Mouse (Mus musculus) CH12.LX (cell line): ENCODE measurements around the gene Slc27a1. TPM values are rescaled to one million over a fixed set of nuclear protein-coding genes. Genes with fewer than 3 reads are reported as not detected.
"Not testable (repeated sequence)": the region's sequence is repeated elsewhere in the genome, so short reads cannot be mapped to it uniquely, and the experiment has no call there.

ENCODE experiments used
- DNase-seq: peaks from one replicate; pipeline ENCODE4 v3.0.0-alpha.2; 2013; ENCODE audit errors: extremely low read depth
- H3K27ac ChIP-seq: 2 replicates; pipeline ENCODE4 v1.5.1; 2012; ENCODE audit warnings: low read depth, mild to moderate bottlenecking, control low read depth, moderate library complexity; ENCODE audit not compliant: insufficient read depth
- H3K27me3 ChIP-seq: replicated peaks from 2 replicates; pipeline ENCODE3; 2012; ENCODE audit warnings: inconsistent platforms
- H3K36me3 ChIP-seq, 2 experiments: replicated peaks in 1 of 2; 2 replicates each; pipeline versions ENCODE3 to v1.6.1; 2012; ENCODE audit warnings: inconsistent platforms in 1 of 2, low read length in 1 of 2, mild to moderate bottlenecking in 1 of 2, mixed read lengths in 1 of 2, moderate library complexity in 1 of 2; ENCODE audit not compliant: control insufficient read depth in 1 of 2, insufficient read depth in 1 of 2
- H3K4me1 ChIP-seq, 2 experiments: 2 replicates each; pipeline ENCODE4 v1.6.1; 2012; ENCODE audit warnings: inconsistent platforms in 1 of 2, moderate library complexity in 1 of 2; ENCODE audit not compliant: insufficient read depth in 2 of 2, control insufficient read depth in 1 of 2
- H3K4me2 ChIP-seq: 2 replicates; pipeline ENCODE4 v1.6.1; 2012; ENCODE audit warnings: low read depth, mild to moderate bottlenecking, control low read depth; ENCODE audit not compliant: poor library complexity, insufficient read depth, severe bottlenecking
- H3K4me3 ChIP-seq, 3 experiments: fragments of 150-350 bp in 1 of 3; sonication (generic) in 1 of 3; replicated peaks in 1 of 3; 2 replicates each; pipeline versions ENCODE3 to v1.5.1; 2011 to 2012; ENCODE audit warnings: low read depth in 2 of 3, low read length in 2 of 3, mild to moderate bottlenecking in 2 of 3, moderate library complexity in 2 of 3, control low read depth in 1 of 3, improper control_type of control experiment in 1 of 3, inconsistent platforms in 1 of 3, mixed read lengths in 1 of 3; ENCODE audit not compliant: poor library complexity in 1 of 3
- H3K79me2 ChIP-seq: replicated peaks from 2 replicates; pipeline ENCODE4 v1.6.1; 2012; ENCODE audit warnings: mild to moderate bottlenecking, moderate library complexity; ENCODE audit not compliant: control insufficient read depth, poor library complexity, insufficient read depth, severe bottlenecking; ENCODE audit errors: extremely low read depth
- H3K9ac ChIP-seq: 2 replicates; pipeline ENCODE4 v1.6.1; 2012; ENCODE audit warnings: low read depth, mild to moderate bottlenecking, control low read depth, moderate library complexity; ENCODE audit not compliant: insufficient read depth
- H3K9me3 ChIP-seq: replicated peaks from 2 replicates; pipeline ENCODE3; 2012; ENCODE audit warnings: low read length, inconsistent platforms, mixed read lengths
- BHLHE40 ChIP-seq: IDR thresholded peaks from 2 replicates; pipeline ENCODE4 v1.6.1; 2011; ENCODE audit warnings: mild to moderate bottlenecking, low read depth, low read length, improper control_type of control experiment
- CHD2 ChIP-seq: IDR thresholded peaks from 2 replicates; pipeline ENCODE4 v1.6.1; 2011; ENCODE audit warnings: low read length, improper control_type of control experiment
- CTCF ChIP-seq, 2 experiments: IDR thresholded peaks in 1 of 2; conservative IDR thresholded peaks in 1 of 2; 2 replicates each; pipeline ENCODE4 v1.5.1; 2011 to 2012; ENCODE audit warnings: low read depth in 2 of 2, low read length in 2 of 2, improper control_type of control experiment in 1 of 2, inconsistent platforms in 1 of 2, mild to moderate bottlenecking in 1 of 2, moderate library complexity in 1 of 2
- ELF1 ChIP-seq: IDR thresholded peaks from 2 replicates; pipeline ENCODE4 v1.6.1; 2014; ENCODE audit warnings: low read depth, mild to moderate bottlenecking, inconsistent platforms, low read length, improper control_type of control experiment
- EP300 ChIP-seq: IDR thresholded peaks from 2 replicates; pipeline ENCODE4 v1.6.1; 2011; ENCODE audit warnings: low read length, improper control_type of control experiment
- HCFC1 ChIP-seq: IDR thresholded peaks from 2 replicates; pipeline ENCODE4 v1.6.1; 2012; ENCODE audit warnings: low read depth, mild to moderate bottlenecking, inconsistent platforms, low read length, improper control_type of control experiment
- IRF4 ChIP-seq: IDR thresholded peaks from 2 replicates; pipeline ENCODE4 v1.6.1; 2014; ENCODE audit warnings: low read depth, mild to moderate bottlenecking, inconsistent platforms, low read length, improper control_type of control experiment
- JUN ChIP-seq: IDR thresholded peaks from 2 replicates; pipeline ENCODE4 v1.6.1; 2011; ENCODE audit warnings: low read depth, mild to moderate bottlenecking, low read length, improper control_type of control experiment, moderate library complexity; ENCODE audit not compliant: insufficient read depth
- KAT2A ChIP-seq: IDR thresholded peaks from 2 replicates; pipeline ENCODE4 v1.6.1; 2012; ENCODE audit warnings: low read length, improper control_type of control experiment, inconsistent platforms; ENCODE audit not compliant: insufficient replicate concordance
- MAX ChIP-seq: IDR thresholded peaks from 2 replicates; pipeline ENCODE4 v1.6.1; 2011; ENCODE audit warnings: low read length, improper control_type of control experiment
- MXI1 ChIP-seq: IDR thresholded peaks from 2 replicates; pipeline ENCODE4 v1.6.1; 2011; ENCODE audit warnings: mild to moderate bottlenecking, low read depth, low read length, improper control_type of control experiment
- MYC ChIP-seq: IDR thresholded peaks from 2 replicates; pipeline ENCODE4 v1.6.1; 2011; ENCODE audit warnings: low read depth, mild to moderate bottlenecking, improper control_type of control experiment, low read length
- NRF1 ChIP-seq: IDR thresholded peaks from 2 replicates; pipeline ENCODE4 v1.6.1; 2014; ENCODE audit warnings: low read depth, mild to moderate bottlenecking, inconsistent platforms, low read length, improper control_type of control experiment, moderate library complexity
- RAD21 ChIP-seq: IDR thresholded peaks from 2 replicates; pipeline ENCODE4 v1.6.1; 2011; ENCODE audit warnings: low read depth, mild to moderate bottlenecking, low read length, improper control_type of control experiment, moderate library complexity
- SMC3 ChIP-seq: IDR thresholded peaks from 2 replicates; pipeline ENCODE4 v1.6.1; 2011; ENCODE audit warnings: low read depth, low read length, improper control_type of control experiment
- TCF12 ChIP-seq: IDR thresholded peaks from 2 replicates; pipeline ENCODE4 v1.6.1; 2014; ENCODE audit warnings: low read depth, mild to moderate bottlenecking, inconsistent platforms, low read length, improper control_type of control experiment
- USF1 ChIP-seq: IDR thresholded peaks from 2 replicates; pipeline ENCODE4 v1.6.1; 2014; ENCODE audit warnings: low read depth, mild to moderate bottlenecking, inconsistent platforms, low read length, improper control_type of control experiment
- USF2 ChIP-seq: conservative IDR thresholded peaks from 2 replicates; pipeline ENCODE4 v1.6.1; 2011; ENCODE audit warnings: low read depth, low read length, improper control_type of control experiment
- ZC3H11A ChIP-seq: IDR thresholded peaks from 2 replicates; pipeline ENCODE4 v1.6.1; 2012; ENCODE audit warnings: low read depth, mild to moderate bottlenecking, inconsistent platforms, low read length, improper control_type of control experiment
- ZKSCAN1 ChIP-seq: IDR thresholded peaks from 2 replicates; pipeline ENCODE4 v1.6.1; 2012; ENCODE audit warnings: low read depth, inconsistent platforms, low read length, improper control_type of control experiment, borderline replicate concordance
- ZMIZ1 ChIP-seq: IDR thresholded peaks from 2 replicates; pipeline ENCODE4 v1.6.1; 2012; ENCODE audit warnings: low read depth, mild to moderate bottlenecking, inconsistent platforms, low read length, improper control_type of control experiment
- ZNF384 ChIP-seq: IDR thresholded peaks from 2 replicates; pipeline ENCODE4 v1.6.1; 2012; ENCODE audit warnings: low read depth, low read length, improper control_type of control experiment, inconsistent platforms
- dilution Hi-C: fragments of 300-500 bp; cut with MboI; formaldehyde crosslinking; loops from 2 replicates; pipeline ENCODE4 v1.14.3; 2020; ENCODE audit warnings: low sequenced_read_pairs; ENCODE audit not compliant: extremely low pct_unique_long_range_greater_than_20kb, extremely low pct_ligation_motif_present
- in situ Hi-C: fragments of 300-500 bp; cut with MboI; formaldehyde crosslinking; loops from 3 replicates; pipeline ENCODE4 v1.14.3; 2019; ENCODE audit warnings: low sequenced_read_pairs, low pct_ligation_motif_present, low pct_unique_long_range_greater_than_20kb, mixed read lengths
- polyA plus RNA-seq: library from polyadenylated mRNA; unstranded; fragments of >175 nt; gene quantifications from 2 replicates; pipeline ENCODE4 v1.2.1, GENCODE M21; 2012; ENCODE audit warnings: low read depth; ENCODE audit not compliant: insufficient read length
- total RNA-seq, 2 experiments: library from RNA; depleted of rRNA; stranded (reverse); fragments of 300-350 nt in 1 of 2; fragments of >200 nt in 1 of 2; gene quantifications; 2 replicates each; pipeline ENCODE4 v1.2.3; 2012 to 2014

Gene Slc27a1
- total RNA-seq (2012; rRNA removed): 2.7 and 4.0 TPM in 2 replicates
- total RNA-seq (2014; rRNA removed): 1.8 and 2.3 TPM in 2 replicates
- 2.3 and 2.4 TPM in 2 replicates for polyA plus RNA-seq

DNA sequence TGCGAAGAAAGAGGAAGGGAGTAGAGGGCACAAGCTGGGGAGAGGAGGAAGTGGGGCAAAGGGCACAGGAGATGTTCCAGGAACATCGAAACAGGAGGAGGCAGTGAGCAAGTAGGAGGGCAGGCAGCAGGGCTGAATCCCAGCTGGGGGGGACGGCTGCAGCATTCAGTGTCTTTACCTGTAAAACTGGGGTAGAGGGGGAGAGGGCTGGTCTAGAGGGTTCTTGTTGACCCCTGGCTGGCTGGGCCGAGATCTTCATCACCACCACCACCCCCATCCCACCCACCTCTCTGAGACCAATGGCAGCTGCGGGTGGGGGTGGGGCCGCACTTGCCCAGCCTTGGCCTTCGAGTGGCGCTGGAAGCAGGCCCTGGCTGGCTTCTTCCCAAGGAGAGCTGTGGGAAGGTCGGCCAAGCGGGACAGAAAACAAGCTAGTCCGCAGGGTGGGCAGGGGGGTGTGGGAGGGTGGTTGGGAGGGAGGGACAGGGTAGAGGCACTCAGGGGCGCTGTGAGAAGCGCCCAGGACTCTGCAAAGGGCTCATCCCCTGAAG is at the start of gene Slc27a1:
Gene Slc27a1, plus strand, starts transcription at position 496 of the 551 bp plus-strand sequence.
- H3K9ac ChIP-seq: no peak within 1 kb of the TSS
- peaks cover 3% of the 10 kb centered on the region for H3K27me3 ChIP-seq
- H3K27ac ChIP-seq: no peak within 1 kb of the TSS
- peaks cover 5 to 13% of the 10 kb centered on the region in 2 experiments; a peak in 3 of 4 replicates for H3K4me1 ChIP-seq
- in situ Hi-C loops: no loop called here
- H3K79me2 ChIP-seq: no peaks in the 10 kb centered on the region
- no peaks in the 10 kb centered on the region for H3K36me3 ChIP-seq
- H3K4me3 ChIP-seq: no peak within 1 kb of the TSS
- dilution Hi-C loops: no loop called here
- no peak for DNase-seq
- TF ChIP-seq CHD2 (no peak), JUN (no peak), ZC3H11A (no peak), KAT2A (no peak), IRF4 (no peak)
- H3K9me3 ChIP-seq: peaks cover 16% of the 10 kb centered on the region
- H3K4me2 ChIP-seq: no peak within 1 kb of the TSS

- in situ Hi-C loops, H3K79me2 ChIP-seq, H3K27me3 ChIP-seq, H3K9me3 ChIP-seq, dilution Hi-C loops, H3K27ac ChIP-seq, H3K36me3 ChIP-seq, H3K9ac ChIP-seq, H3K4me3 ChIP-seq, H3K4me2 ChIP-seq: not testable (repeated sequence)
- peak; percentile 19 to 83; a peak in 3 of 4 replicates for TF ChIP-seq CTCF (conservative IDR thresholded peaks at IDR 0.05 in 1 of 2, IDR thresholded peaks at IDR 0.05 in 1 of 2; ENCODE audit: low read depth in 2 of 2, low read length in 2 of 2)
- TF ChIP-seq SMC3: peak; percentile 82
- TF ChIP-seq RAD21: peak; percentile 72
- TF ChIP-seq ZNF384: peak; percentile 66; the same call in 1 of the 2 replicates
- peak; percentile 79 for DNase-seq
- H3K4me1 ChIP-seq: peaks cover 9 to 25% of the 10 kb centered on the region in 2 experiments; a peak in 3 of 4 replicates
Measured at GRCm38 (mm10) chr8:71519037-71519825, 49.5 kb upstream of the Slc27a1 start.

DNA sequence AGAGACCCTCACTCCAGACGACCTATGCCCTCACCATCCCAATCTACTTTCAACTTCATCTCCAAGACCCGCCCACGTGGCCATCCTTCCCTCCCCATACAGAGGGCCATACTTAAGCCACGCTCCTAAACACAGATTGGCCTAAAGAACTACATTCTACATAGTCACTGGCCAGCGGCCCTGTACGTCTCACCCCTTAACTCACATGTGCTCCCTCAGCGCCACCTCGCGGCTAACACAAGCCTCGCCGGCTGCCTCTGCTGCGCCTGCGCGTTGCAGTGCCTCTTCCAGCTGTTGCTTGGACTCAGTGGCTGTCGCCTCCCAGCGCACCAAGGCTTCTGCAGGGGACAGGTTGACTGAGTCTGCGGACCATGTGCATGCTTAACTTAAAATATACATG is 47.0 kb upstream of the Slc27a1 start:
- no peaks in the 10 kb centered on the region for H3K9me3 ChIP-seq
- H3K4me1 ChIP-seq: peaks cover 10 to 31% of the 10 kb centered on the region in 2 experiments
- dilution Hi-C loops (no loop called here), in situ Hi-C loops (loop anchor here (5.0 kb wide), 1 partner anchor 34 kb away; the partner anchor contains the start of genes Ano8 and Gtpbp3)
- H3K79me2 ChIP-seq: no peaks in the 10 kb centered on the region
- H3K4me2 ChIP-seq: peak overlapping the region; percentile 37; the same call in 1 of the 2 replicates
- H3K4me3 ChIP-seq: no peak overlapping the region
- 0 out of 2 replicates have a peak overlapping the region, but pooled peaks have one; percentile 13 for H3K9ac ChIP-seq
- peak; percentile 96 for DNase-seq
- H3K27ac ChIP-seq: no peak overlapping the region
- no peaks in the 10 kb centered on the region for H3K36me3 ChIP-seq
- H3K27me3 ChIP-seq: peaks cover 2% of the 10 kb centered on the region
- peak; percentile 97 for TF ChIP-seq MYC
- no peak for TF ChIP-seq EP300
- peak; percentile 30; the same call in 1 of the 2 replicates for TF ChIP-seq TCF12
- peak; percentile 50; the same call in 1 of the 2 replicates for TF ChIP-seq IRF4
- TF ChIP-seq HCFC1: peak; percentile 46; the same call in 1 of the 2 replicates
- no peak for TF ChIP-seq ZMIZ1
- TF ChIP-seq USF2: 0 out of 2 replicates have a peak, but pooled peaks have one; percentile 21
- peak; percentile 77 for TF ChIP-seq RAD21
- TF ChIP-seq ZKSCAN1: no peak
- 0 out of 2 replicates have a peak, but pooled peaks have one; percentile 20 for TF ChIP-seq ELF1
- TF ChIP-seq ZC3H11A: no peak
- TF ChIP-seq MAX: peak; percentile 94
- TF ChIP-seq NRF1: peak; percentile 98
- peak; percentile 63 for TF ChIP-seq MXI1
- no peak for TF ChIP-seq BHLHE40
- peak; percentile 71 to 95 for TF ChIP-seq CTCF (conservative IDR thresholded peaks at IDR 0.05 in 1 of 2, IDR thresholded peaks at IDR 0.05 in 1 of 2; ENCODE audit: low read depth in 2 of 2, low read length in 2 of 2)
- peak; percentile 67 for TF ChIP-seq USF1
